Mouse (Mus musculus): ENCODE measurements around the gene Arhgef39. TPM values are rescaled to one million over a fixed set of nuclear protein-coding genes. Genes with fewer than 3 reads are reported as not detected.

The Arhgef39 gene
- polyA plus RNA-seq, 1 experiment from 2014 or later, result 34.4 TPM

GRCm38 (mm10) chr4:43507938-43508665 is 8.6 kb upstream of the Arhgef39 start:
- peak; percentile 55 for ATAC-seq (replicated peaks; ENCODE audit: insufficient number of reproducible peaks, insufficient read depth, low FRiP score, low read depth)
- Histone ChIP-seq H3K27me3 (peaks cover 4% of the 10 kb centered on the region; the same call in 1 of the 2 replicates), H3K4me2 (peak overlapping the region; percentile 90), H3K9ac (peak overlapping the region; percentile 64), H3K4me1 (replicated peaks) (peaks cover 29% of the 10 kb centered on the region), H3K36me3 (no peaks in the 10 kb centered on the region), H3K9me3 (replicated peaks) (no peaks in the 10 kb centered on the region), H3K27ac (peak overlapping the region; percentile 52; the same call in 1 of the 2 replicates), H3K4me3 (peak overlapping the region; percentile 57)
- WGBS, result 4% methylated on average over 22 of the region's 22 CpGs

GRCm38 (mm10) chr4:43506536-43507185 is 7.2 kb upstream of the Arhgef39 start, which contains the start of gene Car9:
TSS of gene Car9 (plus strand) at chr4:43506966.
- peak within 1 kb of the TSS; percentile 57 for H3K4me3 ChIP-seq
- WGBS, result 66% methylated on average over 9 of the region's 9 CpGs
- ATAC-seq (replicated peaks; ENCODE audit: insufficient number of reproducible peaks, insufficient read depth, low FRiP score, low read depth), result no peak
- peak within 1 kb of the TSS; percentile 90 for H3K4me2 ChIP-seq
- H3K9me3 ChIP-seq (replicated peaks), result no peaks in the 10 kb centered on the region
- H3K4me1 ChIP-seq (replicated peaks), result peaks cover 23% of the 10 kb centered on the region
- H3K36me3 ChIP-seq, result no peaks in the 10 kb centered on the region
- H3K27me3 ChIP-seq, result peaks cover 4% of the 10 kb centered on the region; the same call in 1 of the 2 replicates
- no peak within 1 kb of the TSS for H3K27ac ChIP-seq
- H3K9ac ChIP-seq, result 0 out of 2 replicates have a peak within 1 kb of the TSS, but pooled peaks have one; percentile 64

- no peak overlapping the region for H3K4me2 ChIP-seq
- 84% methylated on average over 8 of the region's 8 CpGs for WGBS
- H3K9me3 ChIP-seq (replicated peaks), result no peaks in the 10 kb centered on the region
- no peak overlapping the region for H3K9ac ChIP-seq
- no peak overlapping the region for H3K27ac ChIP-seq
- H3K4me1 ChIP-seq (replicated peaks), result peaks cover 21% of the 10 kb centered on the region
- H3K36me3 ChIP-seq, result no peaks in the 10 kb centered on the region
- H3K4me3 ChIP-seq, result no peak overlapping the region
- H3K27me3 ChIP-seq, result peaks cover 4% of the 10 kb centered on the region; the same call in 1 of the 2 replicates
- ATAC-seq (replicated peaks; ENCODE audit: insufficient number of reproducible peaks, insufficient read depth, low FRiP score, low read depth), result no peak
Measured at GRCm38 (mm10) chr4:43506074-43506473, 6.6 kb upstream of the Arhgef39 start.

- Histone ChIP-seq H3K36me3 (no peaks in the 10 kb centered on the region), H3K4me3 (no peak overlapping the region), H3K27me3 (peaks cover 4% of the 10 kb centered on the region; the same call in 1 of the 2 replicates), H3K9ac (no peak overlapping the region), H3K9me3 (replicated peaks) (no peaks in the 10 kb centered on the region), H3K27ac (no peak overlapping the region), H3K4me1 (replicated peaks) (peaks cover 26% of the 10 kb centered on the region), H3K4me2 (no peak overlapping the region)
- ATAC-seq (replicated peaks; ENCODE audit: insufficient number of reproducible peaks, insufficient read depth, low FRiP score, low read depth), result no peak
- WGBS, result 74% methylated on average over 4 of the region's 4 CpGs
Measured at GRCm38 (mm10) chr4:43504269-43504668, 4.8 kb upstream of the Arhgef39 start.

- Histone ChIP-seq H3K4me3 (no peak overlapping the region), H3K36me3 (no peaks in the 10 kb centered on the region), H3K27me3 (peaks cover 4% of the 10 kb centered on the region; the same call in 1 of the 2 replicates), H3K9ac (no peak overlapping the region), H3K4me1 (replicated peaks) (peaks cover 27% of the 10 kb centered on the region), H3K9me3 (replicated peaks) (no peaks in the 10 kb centered on the region), H3K4me2 (no peak overlapping the region), H3K27ac (no peak overlapping the region)
- no peak for ATAC-seq (replicated peaks; ENCODE audit: insufficient number of reproducible peaks, insufficient read depth, low FRiP score, low read depth)
- WGBS, result 82% methylated on average over 6 of the region's 6 CpGs
Measured at GRCm38 (mm10) chr4:43503506-43503905, 4.0 kb upstream of the Arhgef39 start.

GRCm38 (mm10) chr4:43503041-43503440 is 3.5 kb upstream of the Arhgef39 start:
- WGBS, result 69% methylated on average over 2 of the region's 2 CpGs
- Histone ChIP-seq H3K4me3 (no peak overlapping the region), H3K27ac (no peak overlapping the region), H3K4me2 (no peak overlapping the region), H3K36me3 (no peaks in the 10 kb centered on the region), H3K4me1 (replicated peaks) (peaks cover 29% of the 10 kb centered on the region), H3K27me3 (peaks cover 4% of the 10 kb centered on the region; the same call in 1 of the 2 replicates), H3K9me3 (replicated peaks) (no peaks in the 10 kb centered on the region), H3K9ac (no peak overlapping the region)
- ATAC-seq (replicated peaks; ENCODE audit: insufficient number of reproducible peaks, insufficient read depth, low FRiP score, low read depth), result no peak

GRCm38 (mm10) chr4:43498983-43499382 is 512 bp downstream of the Arhgef39 start:
- 0 out of 2 replicates have a peak, but pooled peaks have one; percentile 28 for ATAC-seq (replicated peaks; ENCODE audit: insufficient number of reproducible peaks, insufficient read depth, low FRiP score, low read depth)
- Histone ChIP-seq H3K9me3 (replicated peaks) (no peaks in the 10 kb centered on the region), H3K4me1 (replicated peaks) (peaks cover 56% of the 10 kb centered on the region), H3K4me3 (peak overlapping the region; percentile 69), H3K9ac (peak overlapping the region; percentile 68), H3K27me3 (no peaks in the 10 kb centered on the region), H3K36me3 (peaks cover 7% of the 10 kb centered on the region; the same call in 1 of the 2 replicates), H3K4me2 (peak overlapping the region; percentile 88), H3K27ac (peak overlapping the region; percentile 62)
- 12% methylated on average over 8 of the region's 8 CpGs for WGBS

- no peaks in the 10 kb centered on the region for H3K9me3 ChIP-seq (replicated peaks)
- H3K4me1 ChIP-seq (replicated peaks), result peaks cover 57% of the 10 kb centered on the region
- 54% methylated on average over 4 of the region's 4 CpGs for WGBS
- ATAC-seq (replicated peaks; ENCODE audit: insufficient number of reproducible peaks, insufficient read depth, low FRiP score, low read depth), result no peak
- H3K27me3 ChIP-seq, result no peaks in the 10 kb centered on the region
- H3K4me2 ChIP-seq, result peak overlapping the region; percentile 88
- no peak overlapping the region for H3K27ac ChIP-seq
- H3K36me3 ChIP-seq, result peaks cover 7% of the 10 kb centered on the region; the same call in 1 of the 2 replicates
- peak overlapping the region; percentile 69 for H3K4me3 ChIP-seq
- H3K9ac ChIP-seq, result peak overlapping the region; percentile 40; the same call in 1 of the 2 replicates
Measured at GRCm38 (mm10) chr4:43497946-43498345, 1.5 kb downstream of the Arhgef39 start.

GRCm38 (mm10) chr4:43497405-43497804 is 2.1 kb downstream of the Arhgef39 start:
- WGBS, result 88% methylated on average over 8 of the region's 8 CpGs
- Histone ChIP-seq H3K27ac (no peak overlapping the region), H3K9ac (no peak overlapping the region), H3K27me3 (no peaks in the 10 kb centered on the region), H3K4me3 (peak overlapping the region; percentile 69; the same call in 1 of the 2 replicates), H3K4me1 (replicated peaks) (peaks cover 57% of the 10 kb centered on the region), H3K9me3 (replicated peaks) (no peaks in the 10 kb centered on the region), H3K36me3 (peaks cover 7% of the 10 kb centered on the region; the same call in 1 of the 2 replicates), H3K4me2 (peak overlapping the region; percentile 88)
- no peak for ATAC-seq (replicated peaks; ENCODE audit: insufficient number of reproducible peaks, insufficient read depth, low FRiP score, low read depth)

GRCm38 (mm10) chr4:43496587-43496986 is 2.9 kb downstream of the Arhgef39 start:
- WGBS, result 41% methylated on average over 6 of the region's 6 CpGs
- Histone ChIP-seq H3K4me1 (replicated peaks) (peaks cover 57% of the 10 kb centered on the region), H3K27ac (no peak overlapping the region), H3K9ac (no peak overlapping the region), H3K9me3 (replicated peaks) (no peaks in the 10 kb centered on the region), H3K36me3 (peaks cover 7% of the 10 kb centered on the region; the same call in 1 of the 2 replicates), H3K27me3 (no peaks in the 10 kb centered on the region), H3K4me2 (no peak overlapping the region), H3K4me3 (no peak overlapping the region)
- no peak for ATAC-seq (replicated peaks; ENCODE audit: insufficient number of reproducible peaks, insufficient read depth, low FRiP score, low read depth)

- Histone ChIP-seq H3K27ac (peak overlapping the region; percentile 89), H3K4me2 (peak overlapping the region; percentile 73), H3K9me3 (replicated peaks) (no peaks in the 10 kb centered on the region), H3K36me3 (peaks cover 7% of the 10 kb centered on the region; the same call in 1 of the 2 replicates), H3K4me1 (replicated peaks) (peaks cover 47% of the 10 kb centered on the region), H3K27me3 (no peaks in the 10 kb centered on the region), H3K4me3 (peak overlapping the region; percentile 66), H3K9ac (peak overlapping the region; percentile 83)
- ATAC-seq (replicated peaks; ENCODE audit: insufficient number of reproducible peaks, insufficient read depth, low FRiP score, low read depth), result no peak
- under 1% methylated on average over 9 of the region's 9 CpGs for WGBS
Measured at GRCm38 (mm10) chr4:43493846-43494240, 5.7 kb downstream of the Arhgef39 start.
